Comparison of ENCODE assay signal across 21 mouse cellular contexts in the genomic region with DNA sequence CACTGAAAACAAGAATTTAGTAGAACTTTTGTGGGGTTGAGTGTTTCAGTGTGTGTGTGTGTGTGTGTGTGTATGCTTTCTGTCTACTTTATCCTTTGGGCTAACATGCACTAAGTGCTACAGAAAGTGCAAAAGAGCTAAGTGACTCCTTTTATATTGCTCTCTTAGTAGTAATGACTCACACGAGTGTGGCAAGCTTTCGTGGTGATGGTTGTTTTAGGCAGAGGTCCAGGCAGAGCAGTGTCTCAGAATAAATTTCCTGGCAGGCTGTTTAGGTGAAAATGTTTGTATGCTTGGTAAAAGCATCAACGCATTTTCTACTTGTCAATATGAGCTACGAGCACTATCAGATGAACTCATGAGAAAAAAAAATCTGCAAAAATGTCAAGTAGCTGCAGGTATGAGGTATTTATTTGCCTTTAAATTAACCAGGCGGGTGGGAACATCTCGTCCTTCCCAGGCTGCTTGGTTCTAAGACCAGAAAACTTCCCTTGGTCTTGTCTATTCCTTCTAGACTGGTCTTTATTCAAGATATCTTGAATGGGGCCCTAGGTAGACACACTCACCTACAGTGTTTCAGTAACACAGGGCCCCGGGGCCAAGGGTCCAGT.
DNase-seq lines count a peak whose midpoint lies in the region; ATAC-seq lines count a peak whose summit lies in the region.
"Had no signal": no experiment of that assay in that cellular context is flagged by ENCODE, and none has a peak within 500 bp of the region (broad histone marks: within the 10 kb centered on the region; RNA-seq: fewer than 3 reads in every experiment).

No protein-coding gene starts in this region.

- H3K4me1 ChIP-seq in limb, embryonic 15.5 days, result peaks cover 48% of the 10 kb centered on the region
- peaks cover 13% of the 10 kb centered on the region for H3K4me1 ChIP-seq in limb, embryonic 10.5 days

- no peak overlapping the region for H3K4me3 ChIP-seq in limb, embryonic 15.5 days
- no peak overlapping the region for H3K4me3 ChIP-seq in limb, embryonic 10.5 days
- H3K4me3 ChIP-seq: embryonic facial prominence, embryonic 12.5 days; kidney, embryonic 15.5 days; limb, embryonic 12.5 days; liver, embryonic 13.5 days had no signal

- 50% methylated on average over 7 of the region's 7 CpGs for WGBS in limb, embryonic 15.5 days
- 86% methylated on average over 7 of the region's 7 CpGs for WGBS in limb, embryonic 10.5 days

- no peak for ATAC-seq in limb, embryonic 15.5 days (ENCODE audit: insufficient number of reproducible peaks, low FRiP score, low TSS enrichment, low read depth)
- ATAC-seq: forebrain, postnatal 0 days; hindbrain, postnatal 0 days; intestine, postnatal 0 days; Patski had no signal

- no peaks in the 10 kb centered on the region for H3K36me3 ChIP-seq in limb, embryonic 15.5 days
- no peaks in the 10 kb centered on the region for H3K36me3 ChIP-seq in limb, embryonic 10.5 days
- H3K36me3 ChIP-seq: embryonic facial prominence, embryonic 12.5 days; kidney, embryonic 15.5 days; limb, embryonic 12.5 days; liver, embryonic 13.5 days had no signal

- peak overlapping the region; percentile 54 for H3K27ac ChIP-seq in limb, embryonic 15.5 days
- no peak overlapping the region for H3K27ac ChIP-seq in limb, embryonic 10.5 days
- H3K27ac ChIP-seq: embryonic facial prominence, embryonic 12.5 days; hindbrain, postnatal 0 days; kidney, embryonic 15.5 days; limb, embryonic 12.5 days; liver, embryonic 13.5 days had no signal

- peak; percentile 83 for DNase-seq in adrenal gland, adult 2 months
- DNase-seq in adrenal gland, adult 18-20 months (ENCODE audit: low spot score in 2 of 2), result no peak
- no peak for DNase-seq in limb, embryonic 10.5 days (ENCODE audit: low spot score)
- DNase-seq in 3134 (ENCODE audit: extremely low read depth, insufficient read length, low spot score) (peak; percentile 62), NIH3T3 (ENCODE audit: low read depth) (peak; percentile 93)
- DNase-seq in retina, embryonic 14.5 days (ENCODE audit: low spot score), result no peak
- DNase-seq in right cerebral cortex, postnatal 25 days, result no peak
- DNase-seq: B cell, adult 2 months; cerebellum, postnatal 10 days; forebrain, postnatal 0 days; heart, adult 11 months; liver, embryonic 13.5 days; lung, postnatal 10 days; thymus, postnatal 36 days had no signal

- H3K4me2 ChIP-seq in limb, embryonic 15.5 days, result no peak overlapping the region
- H3K4me2 ChIP-seq: embryonic facial prominence, embryonic 12.5 days; kidney, embryonic 15.5 days; limb, embryonic 12.5 days; liver, embryonic 13.5 days had no signal

- no peaks in the 10 kb centered on the region for H3K27me3 ChIP-seq in limb, embryonic 15.5 days
- H3K27me3 ChIP-seq in limb, embryonic 10.5 days (ENCODE audit: low read depth, poor library complexity, severe bottlenecking), result no peaks in the 10 kb centered on the region
- H3K27me3 ChIP-seq: embryonic facial prominence, embryonic 12.5 days; kidney, embryonic 15.5 days; limb, embryonic 12.5 days; liver, embryonic 13.5 days; Patski had no signal

- H3K9me3 ChIP-seq in limb, embryonic 15.5 days, result no peaks in the 10 kb centered on the region
- H3K9me3 ChIP-seq in limb, embryonic 10.5 days (replicated peaks), result no peaks in the 10 kb centered on the region
- H3K9me3 ChIP-seq: embryonic facial prominence, embryonic 12.5 days; kidney, embryonic 15.5 days; limb, embryonic 12.5 days; liver, embryonic 13.5 days had no signal

- H3K9ac ChIP-seq in limb, embryonic 15.5 days, result no peak overlapping the region
- H3K9ac ChIP-seq: embryonic facial prominence, embryonic 12.5 days; forebrain, postnatal 0 days; kidney, embryonic 15.5 days; limb, embryonic 12.5 days; liver, embryonic 13.5 days had no signal

Comparison
In these comparisons a context has a peak if more than half of its experiments do, and no peak if none do; other contexts are left out.
1. DNase-seq: peak in adrenal gland, adult 2 months (single experiment), 3134 (single experiment) and NIH3T3 (single experiment); none in adrenal gland, adult 18-20 months (0 of 2), limb, embryonic 10.5 days (single experiment), retina, embryonic 14.5 days (single experiment) and right cerebral cortex, postnatal 25 days (single experiment).